Mouse (Mus musculus) splenic B cell, adult 2 months (primary cell): ENCODE measurements at regions not wholly inside any gene's neighbourhood (a gene's known extent, or its start where the extent isn't known, plus 50 kb on each side); places are given as distances from the start of the nearest gene placed in this dataset.

Source experiments
- DNase-seq: peaks from one replicate; pipeline ENCODE4 v3.0.0-alpha.2; 2011; ENCODE audit warnings: low read depth, low spot score
- H3K27me3 ChIP-seq: 2 replicates; pipeline ENCODE4 v1.6.1; 2012; ENCODE audit warnings: mild to moderate bottlenecking, low read length, moderate library complexity, mixed read lengths; ENCODE audit not compliant: control insufficient read depth, poor library complexity, insufficient read depth, severe bottlenecking
- H3K36me3 ChIP-seq: 2 replicates; pipeline ENCODE4 v1.6.1; 2012; ENCODE audit warnings: mild to moderate bottlenecking, low read length, moderate library complexity, mixed read lengths; ENCODE audit not compliant: control insufficient read depth, poor library complexity, insufficient read depth, severe bottlenecking

DNA sequence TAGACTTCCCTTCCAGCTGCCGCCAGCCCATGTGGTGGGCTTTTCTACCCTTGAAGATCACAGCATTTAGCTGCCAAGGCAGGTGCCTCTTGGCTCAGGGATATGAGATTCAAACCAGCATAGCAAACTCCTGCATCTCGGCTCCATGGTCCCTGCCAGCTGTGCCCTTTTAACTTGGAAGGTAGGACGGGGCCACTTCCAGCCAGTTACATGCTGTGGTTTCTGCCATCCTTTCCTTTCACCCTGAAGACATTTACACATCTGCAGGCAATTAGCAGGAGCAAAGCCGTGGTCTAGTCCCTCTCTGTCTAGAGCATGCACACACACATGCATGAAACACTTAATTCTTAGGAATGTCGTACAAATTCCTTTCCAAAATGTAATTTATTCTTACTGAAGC lies 64.1 kb upstream of the Sh3gl3 start:
- no peak for DNase-seq
- no peaks in the 10 kb centered on the region for H3K27me3 ChIP-seq
- no peaks in the 10 kb centered on the region for H3K36me3 ChIP-seq

DNA sequence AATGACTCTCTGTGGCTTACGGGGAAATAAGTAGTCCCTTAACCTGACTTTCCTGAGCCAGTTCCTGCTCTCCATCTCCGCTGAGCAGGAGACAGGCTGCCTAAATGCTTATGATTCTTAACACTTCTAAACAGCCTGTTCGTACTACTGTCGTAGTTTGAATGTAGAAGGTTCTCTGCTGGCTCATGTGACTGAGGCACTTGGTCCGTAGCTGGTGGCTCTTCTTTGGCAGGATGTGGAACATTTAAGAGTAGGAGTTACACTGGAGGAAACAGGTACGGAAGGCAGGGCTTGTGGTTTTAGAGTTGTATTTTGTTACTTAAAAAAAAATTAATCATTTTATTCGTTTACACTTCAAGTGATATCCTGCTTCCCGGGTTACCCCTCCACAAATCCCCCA lies 63.7 kb upstream of the Sh3gl3 start:
- no peaks in the 10 kb centered on the region for H3K27me3 ChIP-seq
- DNase-seq: peak; percentile 61
- H3K36me3 ChIP-seq: no peaks in the 10 kb centered on the region

DNA sequence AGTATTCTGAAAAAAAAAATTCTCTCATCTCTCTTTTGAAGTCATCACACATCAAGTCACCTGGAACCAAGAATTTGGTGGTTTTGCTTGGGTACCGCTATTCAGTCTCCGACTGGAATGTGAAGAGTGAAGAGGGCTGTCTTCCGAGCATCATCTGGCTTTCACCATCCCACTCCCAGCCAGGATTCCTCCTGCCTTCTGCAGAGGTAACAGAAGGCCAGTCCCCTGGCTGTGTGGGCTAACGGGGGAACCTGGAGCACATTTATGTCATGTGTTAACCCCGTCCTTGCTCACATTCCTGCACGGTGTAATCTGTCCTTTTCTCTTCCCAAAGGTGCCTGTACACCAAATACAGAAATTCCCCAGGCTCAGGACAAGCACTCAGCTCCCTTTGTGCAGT lies 61.6 kb upstream of the Sh3gl3 start:
- H3K36me3 ChIP-seq: no peaks in the 10 kb centered on the region
- H3K27me3 ChIP-seq: no peaks in the 10 kb centered on the region
- no peak for DNase-seq

DNA sequence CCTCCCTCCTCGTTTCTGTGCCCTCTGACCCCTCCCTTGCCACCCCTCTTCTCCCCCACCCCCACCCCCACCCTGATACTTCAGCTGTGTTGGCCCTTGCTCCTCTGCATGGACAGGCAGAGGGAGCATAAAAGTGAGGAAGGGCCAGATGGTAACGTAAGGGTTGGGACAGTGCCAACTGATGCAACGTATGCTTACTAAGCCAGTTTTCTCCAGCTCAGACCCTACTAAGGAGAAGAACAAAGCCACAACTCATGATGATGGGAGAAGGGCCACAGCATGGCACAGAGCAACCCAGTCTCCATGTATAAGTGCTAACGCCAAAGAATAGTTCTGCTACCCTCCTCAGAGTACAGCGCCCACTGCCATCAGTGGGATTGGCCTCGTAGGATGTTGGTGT lies 58.0 kb upstream of the Sh3gl3 start:
- Histone ChIP-seq H3K27me3 (no peaks in the 10 kb centered on the region), H3K36me3 (no peaks in the 10 kb centered on the region)
- no peak for DNase-seq

DNA sequence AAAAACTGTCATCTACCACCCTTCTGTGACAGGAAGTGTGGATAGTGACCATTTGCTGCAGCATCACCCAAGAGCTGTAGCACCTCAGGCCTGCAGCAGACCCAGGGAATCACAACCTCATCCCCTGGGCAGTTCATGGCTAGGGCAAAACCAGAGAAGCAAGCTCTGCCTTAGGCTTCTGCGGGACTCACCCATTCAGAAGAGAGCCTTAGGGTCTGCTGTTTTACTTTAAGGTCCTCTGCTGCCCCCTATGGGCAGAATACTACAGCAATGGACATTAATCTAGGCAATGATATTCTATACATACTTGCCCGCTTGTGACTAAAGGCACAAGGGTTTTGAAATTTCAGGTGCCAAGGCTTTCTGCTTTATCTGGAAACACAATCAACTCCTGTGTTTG lies 54.4 kb upstream of the Sh3gl3 start:
- Histone ChIP-seq H3K36me3 (no peaks in the 10 kb centered on the region), H3K27me3 (no peaks in the 10 kb centered on the region)
- peak; percentile 81 for DNase-seq

DNA sequence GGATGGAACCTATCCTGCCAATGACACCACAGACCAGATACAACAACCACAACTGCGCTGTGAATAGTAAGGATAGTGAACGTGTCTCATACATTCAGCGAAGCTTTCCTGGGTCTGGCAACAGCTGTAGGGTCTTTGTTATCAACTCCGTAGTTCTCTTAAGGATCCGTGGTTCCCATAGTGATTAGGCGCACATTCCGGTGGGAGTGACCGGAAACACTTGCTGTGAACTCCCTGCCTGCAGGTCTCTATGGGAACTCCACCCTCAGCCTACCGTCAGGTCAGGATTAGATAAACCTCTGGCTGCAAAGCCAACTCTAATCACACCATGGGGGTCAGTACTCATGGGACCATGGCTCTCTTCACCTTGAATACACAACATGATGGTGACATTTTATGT lies 53.8 kb upstream of the Sh3gl3 start:
- DNase-seq: no peak
- H3K27me3 ChIP-seq: no peaks in the 10 kb centered on the region
- no peaks in the 10 kb centered on the region for H3K36me3 ChIP-seq

DNA sequence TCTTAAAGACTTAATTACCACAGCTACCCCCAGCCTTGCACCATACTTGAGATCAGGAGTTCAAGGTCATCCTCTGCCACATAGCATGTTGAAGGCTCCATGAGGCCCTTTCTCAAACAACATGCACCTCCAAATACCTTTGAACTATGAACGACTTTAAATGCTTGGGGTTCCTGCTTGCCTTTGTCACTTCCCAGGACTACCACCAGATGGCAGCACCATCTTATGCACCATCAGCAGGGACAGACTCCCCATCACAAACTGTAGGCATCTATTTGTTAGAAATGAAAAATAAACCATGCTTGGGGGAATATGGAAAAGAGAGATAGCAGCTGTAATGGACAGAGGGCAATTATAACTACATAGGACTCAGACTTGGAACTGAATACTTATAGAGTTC lies 51.9 kb upstream of the Sh3gl3 start:
- H3K36me3 ChIP-seq: no peaks in the 10 kb centered on the region

More for the DNA sequence above, 51.9 kb upstream of the Sh3gl3 start:
- DNase-seq: peak; percentile 77
- no peaks in the 10 kb centered on the region for H3K27me3 ChIP-seq
